Mouse (Mus musculus): ENCODE measurements around the gene Hyal3. TPM values are rescaled to one million over a fixed set of nuclear protein-coding genes. Genes with fewer than 3 reads are reported as not detected.

Hyal3 gene
- polyA plus RNA-seq (2012; rRNA removed) = 0.69 and 0.74 TPM in 2 replicates

DNA sequence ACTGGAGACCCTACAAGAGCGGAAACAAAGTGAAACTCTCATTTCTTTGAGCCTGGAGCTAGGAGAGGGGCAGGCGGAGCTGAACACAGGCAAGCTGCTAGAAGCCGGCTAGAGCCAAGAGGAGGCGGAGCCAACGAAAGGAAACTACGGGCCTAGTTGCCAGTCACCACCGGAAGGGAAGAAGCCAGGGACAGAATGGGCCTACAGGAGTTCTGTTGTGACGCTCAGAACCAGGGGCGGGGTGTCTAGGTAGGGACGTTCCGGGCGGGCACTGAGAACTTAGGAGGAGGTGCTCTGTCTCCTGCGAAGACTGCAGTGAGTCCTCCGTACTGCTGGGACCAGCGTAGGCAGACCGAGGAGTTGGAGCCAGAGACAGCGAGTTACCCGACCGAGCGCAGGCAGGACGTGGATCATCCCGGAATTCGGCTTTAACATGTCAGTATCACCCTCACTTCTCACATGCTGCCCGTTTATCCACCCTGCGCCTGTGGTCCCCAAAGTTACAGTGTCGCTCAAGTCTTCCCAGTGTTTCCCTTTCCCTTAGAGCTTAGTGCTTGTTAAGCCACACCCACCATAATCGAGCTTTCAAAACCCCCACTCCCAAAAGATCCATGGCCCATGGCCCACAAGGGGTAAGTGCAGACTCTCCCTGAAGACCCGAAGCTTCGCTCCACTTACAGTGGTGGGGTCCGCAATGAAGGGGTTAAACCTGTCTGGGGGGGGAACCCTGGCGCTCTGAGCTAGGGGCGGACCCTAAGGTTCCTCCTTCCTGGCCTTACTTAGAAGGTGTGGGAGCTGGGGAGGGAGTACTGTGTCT lies at the start of gene Hyal3:
Hyal3 (plus strand) TSS at position 318 of the 817 bp plus-strand sequence.
- peak; percentile 83 to 93 for DNase-seq (ENCODE audit: extremely low spot score in 1 of 2, low spot score in 1 of 2)

- peak; percentile 96 to 97 for DNase-seq (ENCODE audit: extremely low spot score in 1 of 2, low spot score in 1 of 2)
Observed at GRCm38 (mm10) chr9:107533791-107534407, 46.7 kb upstream of the Hyal3 start, which contains the start of gene Tmem115. Tmem115 (plus strand) TSS chr9:107533945.

DNA sequence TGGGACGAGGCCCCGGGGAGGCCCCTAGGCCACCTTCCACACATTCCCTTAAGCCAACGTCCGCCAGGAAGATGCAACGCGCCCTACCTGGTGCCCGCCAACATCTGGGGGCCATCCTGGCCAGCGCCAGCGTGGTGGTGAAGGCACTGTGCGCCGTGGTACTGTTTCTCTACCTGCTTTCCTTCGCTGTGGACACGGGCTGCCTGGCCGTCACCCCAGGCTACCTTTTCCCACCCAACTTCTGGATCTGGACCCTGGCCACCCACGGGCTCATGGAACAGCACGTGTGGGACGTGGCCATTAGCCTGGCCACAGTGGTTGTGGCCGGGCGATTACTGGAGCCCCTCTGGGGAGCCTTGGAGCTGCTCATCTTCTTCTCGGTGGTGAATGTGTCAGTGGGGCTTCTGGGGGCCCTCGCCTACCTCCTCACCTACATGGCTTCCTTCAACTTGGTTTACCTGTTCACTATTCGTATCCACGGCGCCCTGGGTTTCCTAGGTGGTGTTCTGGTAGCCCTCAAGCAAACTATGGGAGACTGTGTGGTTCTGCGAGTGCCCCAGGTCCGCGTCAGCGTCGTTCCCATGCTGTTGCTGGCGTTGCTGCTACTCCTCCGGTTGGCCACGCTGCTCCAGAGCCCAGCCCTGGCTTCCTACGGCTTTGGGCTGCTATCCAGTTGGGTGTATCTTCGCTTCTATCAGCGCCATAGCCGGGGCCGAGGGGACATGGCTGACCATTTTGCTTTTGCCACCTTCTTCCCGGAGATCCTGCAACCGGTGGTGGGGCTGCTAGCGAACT lies 46.0 kb upstream of the Hyal3 start:
- DNase-seq (ENCODE audit: extremely low spot score in 1 of 2, low spot score in 1 of 2) = no peak

- DNase-seq (ENCODE audit: extremely low spot score in 1 of 2, low spot score in 1 of 2) = no peak
Observed at GRCm38 (mm10) chr9:107538231-107538630, 42.4 kb upstream of the Hyal3 start.

GRCm38 (mm10) chr9:107538711-107539110 lies 41.9 kb upstream of the Hyal3 start:
- DNase-seq (ENCODE audit: extremely low spot score in 1 of 2, low spot score in 1 of 2) = no peak

DNA sequence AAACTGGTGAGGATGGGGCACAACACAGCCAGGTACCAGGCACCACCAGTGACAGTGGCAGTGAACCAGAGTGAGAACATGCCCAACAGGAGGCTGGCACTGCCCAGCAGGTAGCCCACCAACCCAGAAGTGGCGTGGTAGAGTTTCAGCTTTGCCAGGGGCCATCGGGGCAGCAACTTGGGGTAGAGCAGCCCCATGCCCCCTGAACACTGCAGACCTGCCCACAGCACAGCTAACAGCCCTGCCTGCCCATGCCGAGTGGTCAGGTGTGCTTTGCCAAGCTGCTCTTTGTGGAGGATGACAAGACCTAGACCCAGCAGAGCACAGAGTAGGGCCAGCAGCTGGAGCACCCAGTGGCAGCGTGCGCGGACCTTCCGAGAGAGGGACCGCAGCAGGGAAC lies 40.7 kb upstream of the Hyal3 start:
- DNase-seq (ENCODE audit: extremely low spot score in 1 of 2, low spot score in 1 of 2) = no peak

- no peak for DNase-seq (ENCODE audit: extremely low spot score in 1 of 2, low spot score in 1 of 2)
Observed at GRCm38 (mm10) chr9:107540420-107540819, 40.2 kb upstream of the Hyal3 start.

DNA sequence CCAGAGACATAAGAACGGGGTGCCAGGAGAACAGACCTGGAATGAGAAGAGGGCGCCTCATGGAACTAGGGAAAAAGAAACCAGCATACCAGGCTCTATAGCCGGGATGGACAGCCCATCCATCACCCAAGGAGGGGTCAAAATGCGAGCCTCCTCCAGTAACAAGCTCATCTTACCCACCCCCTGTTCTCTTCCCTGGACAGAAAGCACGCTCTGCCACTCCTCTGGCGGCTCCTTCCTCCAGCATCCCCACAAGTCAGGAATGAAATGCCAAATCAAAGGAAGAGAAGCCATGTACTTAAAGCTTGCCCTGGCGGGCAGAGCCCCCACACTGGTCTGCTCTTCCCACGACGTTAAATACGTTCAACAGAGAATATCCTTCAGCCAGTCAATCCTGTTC lies 39.6 kb upstream of the Hyal3 start:
- DNase-seq (ENCODE audit: extremely low spot score in 1 of 2, low spot score in 1 of 2) = no peak

DNA sequence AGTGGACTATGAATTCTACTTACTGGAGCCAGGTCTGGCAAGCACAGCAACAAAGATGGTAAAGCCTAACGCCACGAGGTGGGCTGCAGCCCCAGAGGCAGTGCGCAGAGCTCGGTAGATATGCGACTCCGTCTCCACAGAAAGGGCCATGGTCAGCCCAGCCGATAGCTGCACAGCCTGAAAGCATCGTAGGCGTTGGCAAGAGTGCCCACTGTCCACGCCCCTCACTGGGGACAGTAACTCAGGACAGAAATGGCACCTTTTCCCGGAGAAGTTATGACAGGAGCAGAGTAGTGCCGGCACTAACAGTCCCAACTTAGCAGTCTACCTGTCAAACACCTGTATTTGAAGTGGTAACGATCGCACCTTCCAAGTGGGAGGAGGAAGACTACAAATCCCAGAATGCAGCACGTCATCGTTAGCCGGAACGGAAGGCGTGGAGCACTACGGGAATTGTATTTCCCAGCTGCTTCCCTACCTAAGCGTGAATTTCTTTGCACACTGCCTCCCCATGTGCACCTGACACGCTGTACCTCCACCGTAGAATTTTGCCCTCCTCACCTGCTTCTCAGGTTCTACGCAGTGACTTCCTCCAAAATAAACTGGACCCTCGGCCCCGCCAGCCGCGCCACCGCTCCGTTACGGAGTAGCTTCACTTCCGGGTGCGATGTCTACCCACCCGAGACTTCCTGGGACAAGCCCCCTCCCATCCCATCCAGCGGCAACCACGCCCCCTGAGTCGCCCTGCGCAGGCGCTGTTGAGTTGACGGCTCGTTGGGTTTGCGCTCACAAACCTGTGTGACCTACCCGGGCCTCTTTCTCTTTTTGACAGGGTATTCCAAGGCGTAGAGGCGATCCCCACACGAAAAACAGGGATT lies 38.9 kb upstream of the Hyal3 start, which contains the start of the genes Cyb561d2 and Nprl2:
Cyb561d2 (minus strand) TSS at position 720 of the 878 bp plus-strand sequence.
Nprl2 (plus strand) TSS at position 753 of the 878 bp plus-strand sequence.
- DNase-seq (ENCODE audit: extremely low spot score in 1 of 2, low spot score in 1 of 2) = peak; percentile 88 to 96

GRCm38 (mm10) chr9:107542352-107542686 lies 38.3 kb upstream of the Hyal3 start:
- DNase-seq (ENCODE audit: extremely low spot score in 1 of 2, low spot score in 1 of 2) = no peak

- DNase-seq (ENCODE audit: extremely low spot score in 1 of 2, low spot score in 1 of 2) = no peak
Observed at GRCm38 (mm10) chr9:107542721-107543120, 37.9 kb upstream of the Hyal3 start.

- DNase-seq (ENCODE audit: extremely low spot score in 1 of 2, low spot score in 1 of 2) = no peak
Observed at GRCm38 (mm10) chr9:107543299-107543698, 37.3 kb upstream of the Hyal3 start.

- DNase-seq (ENCODE audit: extremely low spot score in 1 of 2, low spot score in 1 of 2) = no peak
Observed at GRCm38 (mm10) chr9:107544196-107544700, 36.4 kb upstream of the Hyal3 start.

DNA sequence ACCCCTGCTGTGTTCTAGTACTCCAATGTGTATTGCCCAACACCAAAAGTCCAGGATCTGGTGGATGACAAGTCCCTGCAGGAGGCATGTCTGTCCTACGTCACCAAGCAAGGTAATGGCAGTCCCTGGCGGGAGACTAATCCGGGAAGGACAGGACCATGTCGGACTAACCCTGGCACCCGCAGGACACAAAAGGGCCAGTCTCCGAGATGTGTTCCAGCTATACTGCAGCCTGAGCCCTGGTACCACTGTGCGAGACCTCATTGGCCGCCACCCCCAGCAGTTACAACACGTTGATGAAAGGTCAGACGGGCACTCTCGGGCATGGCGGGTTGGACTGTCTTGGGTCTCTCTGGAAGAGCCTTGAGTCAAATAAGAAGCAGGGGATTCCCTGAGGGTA lies 35.9 kb upstream of the Hyal3 start:
- DNase-seq (ENCODE audit: extremely low spot score in 1 of 2, low spot score in 1 of 2) = no peak

GRCm38 (mm10) chr9:107545199-107545598 lies 35.4 kb upstream of the Hyal3 start:
- no peak for DNase-seq (ENCODE audit: extremely low spot score in 1 of 2, low spot score in 1 of 2)

- peak in 1 of 2 experiments; percentile 86 for DNase-seq (ENCODE audit: extremely low spot score in 1 of 2, low spot score in 1 of 2)
Observed at GRCm38 (mm10) chr9:107545602-107546001, 35.0 kb upstream of the Hyal3 start.

DNA sequence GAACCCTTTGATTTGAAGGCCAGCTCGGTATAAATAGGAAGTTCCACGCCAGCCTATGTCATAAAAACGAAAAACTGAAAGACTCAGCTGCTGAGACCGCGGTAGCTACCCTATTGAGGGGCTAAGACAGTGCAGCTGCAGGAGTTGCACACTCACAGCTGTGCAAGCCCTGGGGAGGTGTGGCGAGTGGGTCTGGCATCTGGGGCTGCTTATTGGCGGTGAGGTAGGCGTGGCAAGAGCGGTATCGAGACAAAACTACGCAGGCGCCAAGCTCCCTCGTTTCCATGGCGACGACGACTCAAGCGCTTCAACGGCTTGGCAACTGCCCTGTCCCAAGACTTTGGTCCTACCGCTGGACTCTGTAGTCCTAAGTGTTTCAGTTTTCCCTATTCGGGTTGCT lies 33.6 kb upstream of the Hyal3 start, which contains the start of gene Zmynd10:
Zmynd10 (plus strand) TSS at position 273 of the 400 bp plus-strand sequence.
- DNase-seq (ENCODE audit: extremely low spot score in 1 of 2, low spot score in 1 of 2) = peak; percentile 83 to 92

DNA sequence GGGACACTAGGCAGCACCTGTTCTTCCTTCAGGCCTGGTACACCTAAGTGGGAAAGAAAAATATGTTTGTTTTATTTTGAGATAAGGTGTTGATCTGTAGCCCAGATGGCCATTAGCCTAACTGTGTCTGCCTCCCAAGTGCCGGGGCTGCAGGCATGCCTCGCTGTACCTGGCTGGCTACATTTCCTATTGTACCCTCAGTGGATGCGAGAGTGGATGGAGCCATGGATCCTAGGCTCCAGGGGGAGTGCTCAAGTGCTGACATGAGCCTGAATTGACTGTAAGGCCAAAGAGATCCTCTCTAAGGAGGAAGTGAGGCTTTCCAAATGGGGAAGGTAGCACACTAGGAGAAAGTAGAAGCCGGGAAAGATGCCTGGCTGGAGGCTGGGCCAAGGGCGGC lies 32.7 kb upstream of the Hyal3 start:
- no peak for DNase-seq (ENCODE audit: extremely low spot score in 1 of 2, low spot score in 1 of 2)

DNA sequence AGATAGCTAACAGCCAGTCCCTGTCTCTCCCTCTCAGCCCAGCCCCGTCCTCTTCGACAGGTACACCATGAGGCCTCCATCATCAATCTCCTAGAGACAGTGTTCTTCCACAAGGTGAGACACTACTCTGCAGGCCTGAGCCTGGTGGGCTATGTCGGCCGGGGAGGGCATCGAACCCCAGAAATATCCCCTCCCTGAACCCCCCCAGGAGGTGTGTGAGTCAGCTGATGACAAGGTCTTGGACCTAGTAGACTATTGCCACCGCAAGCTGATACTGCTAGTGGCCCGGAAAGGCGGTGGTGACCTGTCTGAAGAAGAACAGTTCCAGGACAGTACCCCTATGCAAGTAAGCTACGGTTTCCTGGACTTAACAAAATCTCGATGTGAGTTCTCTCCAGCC lies 31.8 kb upstream of the Hyal3 start:
- no peak for DNase-seq (ENCODE audit: extremely low spot score in 1 of 2, low spot score in 1 of 2)

Data from frontal cortex, adult 2 months (tissue).